Mouse (Mus musculus) midbrain, embryonic 11.5 days (tissue): Measurements from ENCODE around the gene Trpv5. TPM values are rescaled to one million over a fixed set of nuclear protein-coding genes. Genes with fewer than 3 reads are reported as not detected.

Experiments
- ATAC-seq: fragments of 200-750 bp; cut with Nextera tagmentation; 2 replicates; pipeline ENCODE4 v1.8.0; 2017; ENCODE audit warnings: moderate TSS enrichment, moderate library complexity; ENCODE audit not compliant: low FRiP score
- DNase-seq: peaks from one replicate; pipeline ENCODE4 v3.0.0; 2015; ENCODE audit warnings: low spot score; ENCODE audit errors: missing footprints
- H3K27ac ChIP-seq: fragments of 300-500 bp; sonication (generic); 2 replicates; pipeline ENCODE4 v1.5.1; 2014; ENCODE audit warnings: low read depth, low read length
- H3K27me3 ChIP-seq: fragments of 300-500 bp; sonication (generic); 2 replicates; pipeline ENCODE4 v1.6.1; 2014; ENCODE audit warnings: mild to moderate bottlenecking, low read length, moderate library complexity, mixed read lengths; ENCODE audit not compliant: control insufficient read depth, insufficient read depth
- H3K36me3 ChIP-seq: fragments of 300-500 bp; sonication (generic); 2 replicates; pipeline ENCODE4 v1.6.1; 2014; ENCODE audit warnings: mild to moderate bottlenecking, low read length, moderate library complexity, mixed read lengths; ENCODE audit not compliant: control insufficient read depth, insufficient read depth
- H3K4me1 ChIP-seq: fragments of 300-500 bp; sonication (generic); 2 replicates; pipeline ENCODE4 v1.6.1; 2014; ENCODE audit warnings: low read length; ENCODE audit not compliant: control insufficient read depth, insufficient read depth
- H3K4me2 ChIP-seq: fragments of 300-500 bp; sonication (generic); 2 replicates; pipeline ENCODE4 v1.6.1; 2014; ENCODE audit warnings: mild to moderate bottlenecking, moderate library complexity
- H3K4me3 ChIP-seq: fragments of 300-500 bp; sonication (generic); 2 replicates; pipeline ENCODE4 v1.5.1; 2014; ENCODE audit warnings: low read depth, low read length
- H3K9ac ChIP-seq: fragments of 300-500 bp; sonication (generic); 2 replicates; pipeline ENCODE4 v1.6.1; 2014; ENCODE audit warnings: low read length
- H3K9me3 ChIP-seq: fragments of 300-500 bp; sonication (generic); 2 replicates; pipeline ENCODE4 v1.6.1; 2016; ENCODE audit warnings: low read length; ENCODE audit not compliant: control insufficient read depth
- WGBS: fragments of 180-500 bp; shearing (Covaris S2); extraction: QIAGEN DNeasy Blood & Tissue Kit; methylation state at CpG from one replicate; pipeline ENCODE4 v1.1.7; 2014; 5-methylcytosine and 5-hydroxymethylcytosine counted together
- polyA plus RNA-seq: library from polyadenylated mRNA; unstranded; fragments of >200 nt; fragmentation: Nextera tagmentation; extraction: Ambion mirVana; gene quantifications from 2 replicates; pipeline ENCODE4 v1.2.1, GENCODE M21; 2014

Gene Trpv5
- polyA plus RNA-seq, 1 experiment from 2014 or later: not detected

- ATAC-seq (no peak), DNase-seq (no peak)
- Histone ChIP-seq H3K36me3 (no peaks in the 10 kb centered on the region; the same call in 1 of the 2 replicates), H3K9me3 (no peaks in the 10 kb centered on the region), H3K27me3 (no peaks in the 10 kb centered on the region), H3K4me2 (no peak overlapping the region), H3K9ac (no peak overlapping the region), H3K27ac (no peak overlapping the region), H3K4me3 (no peak overlapping the region), H3K4me1 (no peaks in the 10 kb centered on the region)
Measured at GRCm38 (mm10) chr6:41692200-41692599, 11.6 kb upstream of the Trpv5 start.

- DNase-seq (no peak), ATAC-seq (no peak)
- Histone ChIP-seq H3K27me3 (no peaks in the 10 kb centered on the region), H3K4me2 (no peak overlapping the region), H3K36me3 (no peaks in the 10 kb centered on the region; the same call in 1 of the 2 replicates), H3K4me1 (no peaks in the 10 kb centered on the region), H3K4me3 (no peak overlapping the region), H3K9ac (no peak overlapping the region), H3K27ac (no peak overlapping the region), H3K9me3 (no peaks in the 10 kb centered on the region)
- WGBS: 89% methylated on average over 3 of the region's 3 CpGs
Measured at GRCm38 (mm10) chr6:41685596-41685995, 5.0 kb upstream of the Trpv5 start.

GRCm38 (mm10) chr6:41684911-41685310 is 4.3 kb upstream of the Trpv5 start:
- no peak for DNase-seq
- 86% methylated on average over 5 of the region's 5 CpGs for WGBS
- no peak for ATAC-seq
- no peaks in the 10 kb centered on the region for H3K9me3 ChIP-seq
- no peak overlapping the region for H3K4me2 ChIP-seq
- H3K36me3 ChIP-seq: no peaks in the 10 kb centered on the region; the same call in 1 of the 2 replicates
- no peak overlapping the region for H3K9ac ChIP-seq
- H3K27ac ChIP-seq: no peak overlapping the region
- H3K4me3 ChIP-seq: no peak overlapping the region
- no peaks in the 10 kb centered on the region for H3K4me1 ChIP-seq
- no peaks in the 10 kb centered on the region for H3K27me3 ChIP-seq

- Histone ChIP-seq H3K4me1 (no peaks in the 10 kb centered on the region), H3K4me3 (no peak within 1 kb of the TSS), H3K36me3 (no peaks in the 10 kb centered on the region; the same call in 1 of the 2 replicates), H3K9me3 (no peaks in the 10 kb centered on the region), H3K4me2 (no peak within 1 kb of the TSS), H3K9ac (no peak within 1 kb of the TSS), H3K27ac (no peak within 1 kb of the TSS), H3K27me3 (no peaks in the 10 kb centered on the region)
- no peak for DNase-seq
- 93% methylated on average over 2 of the region's 2 CpGs for WGBS
- ATAC-seq: no peak
Measured at GRCm38 (mm10) chr6:41684131-41684530, 3.6 kb upstream of the Trpv5 start, which contains the start of gene Llcfc1. Gene Llcfc1 (plus strand): TSS chr6:41684431.

- H3K4me3 ChIP-seq: no peak overlapping the region
- no peaks in the 10 kb centered on the region for H3K4me1 ChIP-seq
- no peak overlapping the region for H3K9ac ChIP-seq
- no peaks in the 10 kb centered on the region for H3K9me3 ChIP-seq
- H3K27ac ChIP-seq: no peak overlapping the region
- ATAC-seq: no peak
- H3K27me3 ChIP-seq: no peaks in the 10 kb centered on the region
- no peak for DNase-seq
- H3K36me3 ChIP-seq: no peaks in the 10 kb centered on the region
- H3K4me2 ChIP-seq: no peak overlapping the region
- 92% methylated on average over 5 of the region's 5 CpGs for WGBS
Measured at GRCm38 (mm10) chr6:41681656-41682055, 1.1 kb upstream of the Trpv5 start.

GRCm38 (mm10) chr6:41676530-41676929 is 4.0 kb downstream of the Trpv5 start:
- Histone ChIP-seq H3K4me3 (no peak overlapping the region), H3K27ac (no peak overlapping the region), H3K9me3 (no peaks in the 10 kb centered on the region), H3K4me1 (no peaks in the 10 kb centered on the region), H3K36me3 (no peaks in the 10 kb centered on the region), H3K4me2 (no peak overlapping the region), H3K9ac (no peak overlapping the region), H3K27me3 (no peaks in the 10 kb centered on the region)
- DNase-seq (no peak), ATAC-seq (no peak)
- WGBS: 88% methylated on average over 2 of the region's 2 CpGs

- no peak overlapping the region for H3K4me2 ChIP-seq
- H3K9ac ChIP-seq: no peak overlapping the region
- no peaks in the 10 kb centered on the region for H3K36me3 ChIP-seq
- WGBS: 59% methylated on average over 2 of the region's 2 CpGs
- H3K27me3 ChIP-seq: no peaks in the 10 kb centered on the region
- H3K4me3 ChIP-seq: no peak overlapping the region
- no peaks in the 10 kb centered on the region for H3K9me3 ChIP-seq
- no peak overlapping the region for H3K27ac ChIP-seq
- no peak for DNase-seq
- no peak for ATAC-seq
- no peaks in the 10 kb centered on the region for H3K4me1 ChIP-seq
Measured at GRCm38 (mm10) chr6:41662320-41662719, 18.2 kb downstream of the Trpv5 start.

GRCm38 (mm10) chr6:41658487-41658886 is 22.1 kb downstream of the Trpv5 start:
- Histone ChIP-seq H3K4me3 (no peak overlapping the region), H3K4me2 (no peak overlapping the region), H3K9me3 (no peaks in the 10 kb centered on the region), H3K27me3 (no peaks in the 10 kb centered on the region), H3K27ac (no peak overlapping the region), H3K36me3 (no peaks in the 10 kb centered on the region), H3K9ac (no peak overlapping the region), H3K4me1 (no peaks in the 10 kb centered on the region)
- 77% methylated on average over 1 of the region's 1 CpGs for WGBS
- ATAC-seq: no peak
- DNase-seq: no peak

GRCm38 (mm10) chr6:41654648-41655047 is 25.9 kb downstream of the Trpv5 start:
- no peak for ATAC-seq
- Histone ChIP-seq H3K4me2 (no peak overlapping the region), H3K27me3 (no peaks in the 10 kb centered on the region)

GRCm38 (mm10) chr6:41653173-41653572 is 27.4 kb downstream of the Trpv5 start:
- Histone ChIP-seq H3K4me3 (no peak overlapping the region), H3K27ac (no peak overlapping the region), H3K27me3 (no peaks in the 10 kb centered on the region), H3K9ac (no peak overlapping the region), H3K9me3 (no peaks in the 10 kb centered on the region), H3K4me2 (no peak overlapping the region), H3K4me1 (no peaks in the 10 kb centered on the region), H3K36me3 (no peaks in the 10 kb centered on the region)
- ATAC-seq: no peak
- DNase-seq: no peak
- WGBS: 95% methylated on average over 5 of the region's 5 CpGs

More at GRCm38 (mm10) chr6:41654648-41655047, 25.9 kb downstream of the Trpv5 start:
- Histone ChIP-seq H3K9me3 (no peaks in the 10 kb centered on the region), H3K9ac (no peak overlapping the region), H3K4me1 (no peaks in the 10 kb centered on the region), H3K36me3 (no peaks in the 10 kb centered on the region), H3K27ac (no peak overlapping the region), H3K4me3 (no peak overlapping the region)
- WGBS: 84% methylated on average over 8 of the region's 8 CpGs
- DNase-seq: no peak
